Mouse (Mus musculus) embryo, embryonic 11.5 days (tissue): ENCODE measurements around the gene Tenm2.

Experiments
- DNase-seq: peaks from one replicate; pipeline ENCODE4 v3.0.0-alpha.2; 2012; ENCODE audit warnings: low read depth, low spot score

Gene Tenm2

GRCm38 (mm10) chr11:37235914-37236600 lies at the start of gene Tenm2:
Tenm2 (minus strand) TSS chr11:37235964.
- DNase-seq, result peak; percentile 51

- DNase-seq, result no peak
These were observed 49.4 kb upstream of the Tenm2 start for GRCm38 (mm10) chr11:37285186-37285585.

- no peak for DNase-seq
These were observed 13.0 kb upstream of the Tenm2 start for GRCm38 (mm10) chr11:37248796-37249195.

GRCm38 (mm10) chr11:37237096-37237725 lies 1.4 kb upstream of the Tenm2 start:
- DNase-seq, result no peak

GRCm38 (mm10) chr11:37236601-37237083 lies 878 bp upstream of the Tenm2 start:
- peak; percentile 37 for DNase-seq

- DNase-seq, result peak; percentile 8
These were observed 556 bp downstream of the Tenm2 start for GRCm38 (mm10) chr11:37235021-37235795.

- DNase-seq, result no peak
These were observed 8.4 kb downstream of the Tenm2 start for GRCm38 (mm10) chr11:37227404-37227803.

GRCm38 (mm10) chr11:37226943-37227342 lies 8.8 kb downstream of the Tenm2 start:
- no peak for DNase-seq

GRCm38 (mm10) chr11:37222737-37223136 lies 13.0 kb downstream of the Tenm2 start:
- no peak for DNase-seq

GRCm38 (mm10) chr11:37222056-37222455 lies 13.7 kb downstream of the Tenm2 start:
- DNase-seq, result no peak

GRCm38 (mm10) chr11:37220921-37221320 lies 14.8 kb downstream of the Tenm2 start:
- no peak for DNase-seq

- DNase-seq, result peak; percentile 54
These were observed 49.6 kb downstream of the Tenm2 start for GRCm38 (mm10) chr11:37186132-37186531.

- DNase-seq, result no peak
These were observed 58.3 kb downstream of the Tenm2 start for GRCm38 (mm10) chr11:37177426-37177825.

- no peak for DNase-seq
These were observed 81.6 kb downstream of the Tenm2 start for GRCm38 (mm10) chr11:37153933-37154880.

- no peak for DNase-seq
These were observed 82.4 kb downstream of the Tenm2 start for GRCm38 (mm10) chr11:37153382-37153781.

GRCm38 (mm10) chr11:37150011-37150410 lies 85.8 kb downstream of the Tenm2 start:
- DNase-seq, result no peak

- no peak for DNase-seq
These were observed 91.8 kb downstream of the Tenm2 start for GRCm38 (mm10) chr11:37143996-37144395.

- no peak for DNase-seq
These were observed 92.3 kb downstream of the Tenm2 start for GRCm38 (mm10) chr11:37143478-37143877.

- no peak for DNase-seq
These were observed 106.9 kb downstream of the Tenm2 start for GRCm38 (mm10) chr11:37128893-37129292.

- DNase-seq, result no peak
These were observed 117.7 kb downstream of the Tenm2 start for GRCm38 (mm10) chr11:37118058-37118457.

- DNase-seq, result no peak
These were observed 120.6 kb downstream of the Tenm2 start for GRCm38 (mm10) chr11:37115188-37115587.
